Mouse (Mus musculus) stomach, postnatal 0 days (tissue): ENCODE measurements at regions not wholly inside any gene's neighbourhood (a gene's known extent, or its start where the extent isn't known, plus 50 kb on each side); places are given as distances from the start of the nearest gene placed in this dataset.

ENCODE experiments used
- ATAC-seq: fragments of 200-750 bp; cut with Nextera tagmentation; 2 replicates; pipeline ENCODE4 v1.8.0; 2017; ENCODE audit not compliant: low FRiP score, low TSS enrichment
- DNase-seq: peaks from one replicate; pipeline ENCODE4 v3.0.0-alpha.2; 2016; ENCODE audit warnings: low spot score
- H3K27ac ChIP-seq: fragments of 300-500 bp; sonication (generic); replicated peaks from 2 replicates; pipeline ENCODE4 v1.5.1; 2014; ENCODE audit warnings: mild to moderate bottlenecking, control low read depth
- H3K27me3 ChIP-seq: fragments of 300-500 bp; sonication (generic); 2 replicates; pipeline ENCODE4 v1.6.1; 2014; ENCODE audit warnings: low read length; ENCODE audit not compliant: control insufficient read depth, insufficient read depth
- H3K36me3 ChIP-seq: fragments of 300-500 bp; sonication (generic); 2 replicates; pipeline ENCODE4 v1.6.1; 2014; ENCODE audit warnings: low read length, mixed read lengths; ENCODE audit not compliant: control insufficient read depth, insufficient read depth
- H3K4me1 ChIP-seq: fragments of 300-500 bp; sonication (generic); replicated peaks from 2 replicates; pipeline ENCODE4 v1.6.1; 2014; ENCODE audit warnings: antibody characterized with exemption; ENCODE audit not compliant: control insufficient read depth, insufficient read depth
- H3K4me2 ChIP-seq: fragments of 300-500 bp; sonication (generic); replicated peaks from 2 replicates; pipeline ENCODE4 v1.6.1; 2014; ENCODE audit warnings: low read depth, mild to moderate bottlenecking, control low read depth, moderate library complexity
- H3K4me3 ChIP-seq: fragments of 300-500 bp; sonication (generic); 2 replicates; pipeline ENCODE4 v1.5.1; 2014; ENCODE audit warnings: low read depth, low read length, control low read depth
- H3K9ac ChIP-seq: fragments of 300-500 bp; sonication (generic); 2 replicates; pipeline ENCODE4 v1.6.1; 2014; ENCODE audit warnings: mild to moderate bottlenecking, low read length, control low read depth, mixed read lengths
- H3K9me3 ChIP-seq: fragments of 300-500 bp; sonication (generic); 2 replicates; pipeline ENCODE4 v1.6.1; 2016; ENCODE audit warnings: low read length; ENCODE audit not compliant: control insufficient read depth
- CTCF ChIP-seq: IDR thresholded peaks from 2 replicates; pipeline ENCODE4 v1.5.1; 2016; ENCODE audit warnings: antibody characterized with exemption, low read depth, mild to moderate bottlenecking, moderate library complexity
- EP300 ChIP-seq: optimal IDR thresholded peaks from 2 replicates; pipeline ENCODE3; 2016; ENCODE audit warnings: antibody characterized with exemption
- WGBS: fragments of 180-500 bp; shearing (Covaris S2); extraction: QIAGEN DNeasy Blood & Tissue Kit; methylation state at CpG from one replicate; pipeline ENCODE4 v1.1.7; 2014; 5-methylcytosine and 5-hydroxymethylcytosine counted together

GRCm38 (mm10) chr4:127442001-127442400, 84.0 kb upstream of the Gjb5 start:
- Histone ChIP-seq H3K27me3 (no peaks in the 10 kb centered on the region), H3K9me3 (no peaks in the 10 kb centered on the region), H3K4me3 (no peak overlapping the region), H3K27ac (no peak overlapping the region), H3K9ac (no peak overlapping the region), H3K4me1 (no peaks in the 10 kb centered on the region), H3K4me2 (no peak overlapping the region), H3K36me3 (no peaks in the 10 kb centered on the region)
- DNase-seq (no peak), ATAC-seq (no peak)
- no peak for TF ChIP-seq CTCF
- no peak for TF ChIP-seq EP300
- WGBS = 88% methylated on average over 4 of the region's 4 CpGs

DNA sequence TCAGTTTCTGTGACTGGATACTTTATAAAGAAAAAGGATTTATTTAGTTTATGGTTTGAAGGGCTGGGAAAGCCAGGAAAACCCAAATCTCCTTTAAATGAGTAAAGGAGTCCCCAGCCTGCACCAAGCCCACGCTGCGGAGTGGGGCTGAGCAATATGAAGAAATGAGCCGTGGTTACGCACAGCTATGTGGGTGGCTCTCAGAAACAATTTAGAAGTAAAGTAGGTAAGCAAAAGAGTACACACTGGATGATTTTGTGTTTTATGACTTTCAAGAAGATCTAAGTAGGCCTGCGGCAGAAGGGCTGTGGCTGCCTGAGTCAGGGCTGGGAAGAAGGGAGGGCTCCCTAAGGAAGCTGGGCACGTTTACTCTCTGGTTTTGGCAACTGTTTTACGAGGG, 82.6 kb upstream of the Gjb5 start:
- TF ChIP-seq CTCF = no peak
- no peak for TF ChIP-seq EP300

GRCm38 (mm10) chr4:127435076-127435475, 77.1 kb upstream of the Gjb5 start:
- TF ChIP-seq CTCF (peak; percentile 77), EP300 (no peak)
- no peak overlapping the region for H3K4me2 ChIP-seq
- H3K4me1 ChIP-seq = no peaks in the 10 kb centered on the region
- peak; percentile 53 for DNase-seq
- no peaks in the 10 kb centered on the region for H3K36me3 ChIP-seq
- no peak overlapping the region for H3K9ac ChIP-seq
- no peaks in the 10 kb centered on the region for H3K9me3 ChIP-seq
- H3K27me3 ChIP-seq = no peaks in the 10 kb centered on the region
- no peak overlapping the region for H3K27ac ChIP-seq
- 22% methylated on average over 8 of the region's 8 CpGs for WGBS
- no peak overlapping the region for H3K4me3 ChIP-seq
- ATAC-seq = no peak

More for the DNA sequence above, 82.6 kb upstream of the Gjb5 start:
- Histone ChIP-seq H3K4me2 (no peak overlapping the region), H3K4me1 (no peaks in the 10 kb centered on the region), H3K27ac (no peak overlapping the region), H3K4me3 (no peak overlapping the region), H3K36me3 (no peaks in the 10 kb centered on the region), H3K9ac (no peak overlapping the region), H3K9me3 (no peaks in the 10 kb centered on the region), H3K27me3 (no peaks in the 10 kb centered on the region)
- WGBS = 63% methylated on average over 7 of the region's 7 CpGs
- ATAC-seq (no peak), DNase-seq (no peak)

DNA sequence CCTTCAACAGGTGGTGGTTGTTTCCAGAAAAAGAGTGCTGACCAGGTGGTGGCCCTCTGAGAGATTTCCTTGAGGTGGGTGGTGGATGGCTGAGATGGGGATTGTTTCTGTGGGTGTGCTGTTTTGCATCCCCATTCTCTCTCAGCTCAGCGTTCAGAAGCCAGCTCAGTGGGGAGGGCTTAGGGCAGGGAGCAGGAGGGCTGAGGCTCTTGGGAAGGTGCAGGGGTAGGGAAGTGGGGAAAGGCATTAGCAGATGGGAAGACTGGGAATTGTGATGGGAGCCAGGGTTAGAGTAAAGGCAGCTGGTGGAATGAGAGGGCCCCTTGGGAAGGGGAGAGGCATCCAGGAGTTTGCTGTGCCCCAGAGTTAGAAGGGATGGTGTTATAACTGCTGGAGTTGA, 72.3 kb upstream of the Gjb5 start:
- no peak for ATAC-seq
- no peak overlapping the region for H3K4me3 ChIP-seq

GRCm38 (mm10) chr4:127429748-127430147, 71.8 kb upstream of the Gjb5 start:
- Histone ChIP-seq H3K9me3 (no peaks in the 10 kb centered on the region), H3K4me3 (no peak overlapping the region), H3K4me2 (no peak overlapping the region), H3K36me3 (no peaks in the 10 kb centered on the region), H3K4me1 (no peaks in the 10 kb centered on the region), H3K9ac (no peak overlapping the region), H3K27ac (no peak overlapping the region), H3K27me3 (no peaks in the 10 kb centered on the region)
- DNase-seq (no peak), ATAC-seq (no peak)
- TF ChIP-seq CTCF (no peak), EP300 (no peak)
- WGBS = 38% methylated on average over 1 of the region's 1 CpGs

More for the DNA sequence above, 72.3 kb upstream of the Gjb5 start:
- Histone ChIP-seq H3K4me2 (no peak overlapping the region), H3K36me3 (no peaks in the 10 kb centered on the region), H3K4me1 (no peaks in the 10 kb centered on the region), H3K27me3 (no peaks in the 10 kb centered on the region), H3K9ac (no peak overlapping the region), H3K9me3 (no peaks in the 10 kb centered on the region), H3K27ac (0 out of 2 replicates have a peak overlapping the region, but pooled peaks have one; percentile 2)
- TF ChIP-seq CTCF (no peak), EP300 (no peak)
- no peak for DNase-seq
- 6% methylated on average over 1 of the region's 1 CpGs for WGBS

- Histone ChIP-seq H3K4me3 (no peak overlapping the region), H3K9me3 (no peaks in the 10 kb centered on the region), H3K4me2 (no peak overlapping the region), H3K27me3 (no peaks in the 10 kb centered on the region), H3K4me1 (no peaks in the 10 kb centered on the region), H3K9ac (no peak overlapping the region), H3K27ac (no peak overlapping the region), H3K36me3 (no peaks in the 10 kb centered on the region)
- ATAC-seq (no peak), DNase-seq (no peak)
- TF ChIP-seq EP300 (no peak), CTCF (no peak)
- WGBS = 58% methylated on average over 7 of the region's 7 CpGs
Measured at GRCm38 (mm10) chr4:127423855-127424254, 65.9 kb upstream of the Gjb5 start.
